Mouse (Mus musculus) liver, embryonic 14.5 days (tissue): ENCODE results near the gene Syt3. TPM values are rescaled to one million over a fixed set of nuclear protein-coding genes. Genes with fewer than 3 reads are reported as not detected.

Experiments
- ATAC-seq: fragments of 200-750 bp; cut with Nextera tagmentation; 2 replicates; pipeline ENCODE4 v1.8.0; 2017; ENCODE audit warnings: moderate number of reproducible peaks, mild to moderate bottlenecking, moderate library complexity; ENCODE audit not compliant: insufficient read depth
- DNase-seq, 3 experiments: peaks; one replicate each; pipeline ENCODE4 v3.0.0-alpha.2; 2012 to 2013; ENCODE audit warnings: low read depth in 3 of 3, low spot score in 3 of 3
- H3K27ac ChIP-seq: fragments of 300-500 bp; sonication (generic); 2 replicates; pipeline ENCODE4 v1.5.1; 2014; ENCODE audit warnings: moderate library complexity, mild to moderate bottlenecking, control low read depth, inconsistent platforms
- H3K27me3 ChIP-seq: fragments of 300-500 bp; sonication (generic); 2 replicates; pipeline ENCODE4 v1.6.1; 2014; ENCODE audit warnings: mild to moderate bottlenecking, low read length, moderate library complexity; ENCODE audit not compliant: control insufficient read depth, insufficient read depth
- H3K36me3 ChIP-seq: fragments of 300-500 bp; sonication (generic); replicated peaks from 2 replicates; pipeline ENCODE4 v1.6.1; 2014; ENCODE audit warnings: low read depth; ENCODE audit not compliant: control insufficient read depth, insufficient read depth
- H3K4me1 ChIP-seq, 2 experiments: fragments of 200-500 bp in 1 of 2; fragments of 300-500 bp in 1 of 2; sonication (generic) in 1 of 2; replicated peaks; 2 replicates each; pipeline ENCODE4 v1.6.1; 2012 to 2014; ENCODE audit warnings: antibody characterized with exemption in 1 of 2, inconsistent platforms in 1 of 2, low read length in 1 of 2; ENCODE audit not compliant: control insufficient read depth in 2 of 2, insufficient read depth in 2 of 2
- H3K4me2 ChIP-seq: fragments of 300-500 bp; sonication (generic); 2 replicates; pipeline ENCODE4 v1.6.1; 2014; ENCODE audit warnings: low read depth, mild to moderate bottlenecking, control low read depth, moderate library complexity
- H3K4me3 ChIP-seq, 2 experiments: fragments of 200-500 bp in 1 of 2; fragments of 300-500 bp in 1 of 2; sonication (generic) in 1 of 2; 2 replicates each; pipeline ENCODE4 v1.5.1; 2012 to 2014; ENCODE audit warnings: low read depth in 2 of 2, low read length in 2 of 2, mild to moderate bottlenecking in 2 of 2, control low read depth in 1 of 2, inconsistent platforms in 1 of 2, moderate library complexity in 1 of 2; ENCODE audit not compliant: insufficient read depth in 1 of 2
- H3K9ac ChIP-seq: fragments of 300-500 bp; sonication (generic); replicated peaks from 2 replicates; pipeline ENCODE4 v1.6.1; 2014; ENCODE audit warnings: mild to moderate bottlenecking, control low read depth, moderate library complexity
- H3K9me3 ChIP-seq: fragments of 300-500 bp; sonication (generic); 2 replicates; pipeline ENCODE4 v1.6.1; 2016; ENCODE audit warnings: low read length, mixed read lengths; ENCODE audit not compliant: control insufficient read depth
- CTCF ChIP-seq: IDR thresholded peaks from 2 replicates; pipeline ENCODE4 v1.5.1; 2016; ENCODE audit warnings: antibody characterized with exemption, low read depth, control low read depth
- EP300 ChIP-seq: IDR thresholded peaks from 2 replicates; pipeline ENCODE4 v1.6.1; 2016; ENCODE audit warnings: antibody characterized with exemption, low read depth
- WGBS: fragments of 180-500 bp; shearing (Covaris S2); extraction: QIAGEN DNeasy Blood & Tissue Kit; methylation state at CpG from one replicate; pipeline ENCODE4 v1.1.7; 2014; ENCODE audit not compliant: insufficient replicate concordance; 5-methylcytosine and 5-hydroxymethylcytosine counted together
- polyA plus RNA-seq, 2 experiments: library from polyadenylated mRNA; depleted of rRNA in 1 of 2; stranded (reverse) in 1 of 2; unstranded in 1 of 2; fragments of >200 nt; fragmentation: Nextera tagmentation in 1 of 2; extraction: Ambion mirVana in 1 of 2; gene quantifications; 2 replicates each; pipeline versions ENCODE4 v1.2.1 to v1.2.3; 2012 to 2014

Gene Syt3
- polyA plus RNA-seq, 2 experiments, result 0.02 TPM; not detected in 1

- no peak for TF ChIP-seq CTCF
- TF ChIP-seq EP300, result no peak
- DNase-seq (no peak), ATAC-seq (no peak)
- no peaks in the 10 kb centered on the region for H3K36me3 ChIP-seq
- no peaks in the 10 kb centered on the region for H3K9me3 ChIP-seq
- peaks cover 73% of the 10 kb centered on the region for H3K27me3 ChIP-seq
- no peak overlapping the region for H3K27ac ChIP-seq
- WGBS, result 0% methylated on average over 14 of the region's 14 CpGs
- H3K4me2 ChIP-seq, result no peak overlapping the region
- no peak overlapping the region for H3K9ac ChIP-seq
- no peak overlapping the region for H3K4me3 ChIP-seq
- no peaks in the 10 kb centered on the region for H3K4me1 ChIP-seq
Observed at GRCm38 (mm10) chr7:44442407-44442821, 58.5 kb downstream of the Syt3 start.

GRCm38 (mm10) chr7:44443268-44444173 lies 59.6 kb downstream of the Syt3 start:
- 11% methylated on average over 20 of the region's 20 CpGs for WGBS

DNA sequence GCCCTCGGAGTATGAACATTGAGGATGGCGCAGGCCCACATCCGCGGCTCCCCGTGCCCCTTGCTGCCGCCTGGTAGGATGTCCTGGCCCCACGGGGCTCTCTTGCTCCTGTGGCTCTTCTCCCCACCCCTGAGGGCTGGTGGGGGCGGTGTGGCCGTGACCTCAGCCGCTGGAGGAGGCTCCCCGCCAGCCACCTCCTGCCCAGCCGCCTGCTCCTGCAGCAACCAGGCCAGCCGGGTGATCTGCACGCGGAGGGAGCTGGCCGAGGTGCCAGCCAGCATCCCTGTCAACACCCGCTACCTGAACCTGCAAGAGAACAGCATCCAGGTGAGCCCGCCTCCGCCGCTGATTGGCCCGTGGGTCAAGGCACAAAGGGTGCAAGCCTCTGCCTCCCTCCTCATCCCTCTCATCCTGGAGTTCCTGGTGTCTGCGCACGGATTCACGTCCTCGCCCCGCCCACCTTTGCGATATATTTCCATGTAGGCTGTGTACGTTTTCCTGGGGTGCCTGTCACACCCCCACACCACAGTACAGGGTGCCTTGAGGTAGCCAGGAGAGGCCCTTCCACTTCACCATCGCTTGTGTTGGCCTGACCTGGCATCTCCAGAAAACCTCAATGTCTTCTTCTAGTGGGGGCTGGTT lies 61.1 kb downstream of the Syt3 start:
- no peak overlapping the region for H3K9ac ChIP-seq
- H3K36me3 ChIP-seq, result no peaks in the 10 kb centered on the region
- no peak overlapping the region for H3K27ac ChIP-seq
- H3K4me3 ChIP-seq, result no peak overlapping the region
- 7% methylated on average over 29 of the region's 29 CpGs for WGBS
- TF ChIP-seq EP300, result no peak
- TF ChIP-seq CTCF, result no peak
- peaks cover 65% of the 10 kb centered on the region for H3K27me3 ChIP-seq
- DNase-seq (no peak), ATAC-seq (no peak)
- no peaks in the 10 kb centered on the region for H3K4me1 ChIP-seq
- no peak overlapping the region for H3K4me2 ChIP-seq
- H3K9me3 ChIP-seq, result no peaks in the 10 kb centered on the region

More at GRCm38 (mm10) chr7:44443268-44444173, 59.6 kb downstream of the Syt3 start:
- TF ChIP-seq EP300 (no peak), CTCF (0 out of 2 replicates have a peak, but pooled peaks have one; percentile 11)
- Histone ChIP-seq H3K36me3 (no peaks in the 10 kb centered on the region), H3K4me3 (no peak overlapping the region), H3K4me2 (no peak overlapping the region), H3K9ac (no peak overlapping the region), H3K27ac (no peak overlapping the region), H3K4me1 (no peaks in the 10 kb centered on the region), H3K9me3 (no peaks in the 10 kb centered on the region), H3K27me3 (peaks cover 73% of the 10 kb centered on the region)
- no peak for DNase-seq
- no peak for ATAC-seq

- Histone ChIP-seq H3K9ac (no peak overlapping the region), H3K9me3 (no peaks in the 10 kb centered on the region), H3K27me3 (peaks cover 61% of the 10 kb centered on the region), H3K36me3 (no peaks in the 10 kb centered on the region), H3K4me3 (no peak overlapping the region), H3K27ac (no peak overlapping the region), H3K4me1 (no peaks in the 10 kb centered on the region), H3K4me2 (no peak overlapping the region)
- ATAC-seq, result no peak
- TF ChIP-seq CTCF, result no peak
- no peak for TF ChIP-seq EP300
- DNase-seq, result no peak
- WGBS, result 2% methylated on average over 7 of the region's 7 CpGs
Observed at GRCm38 (mm10) chr7:44445528-44445923, 61.6 kb downstream of the Syt3 start.
